Mouse (Mus musculus): ENCODE results near the gene Wdr83os. TPM values are rescaled to one million over a fixed set of nuclear protein-coding genes. Genes with fewer than 3 reads are reported as not detected.
A peak's percentile ranks its signal among the peaks of the same experiment; 100 is the strongest.
"Not testable (repeated sequence)": the region's sequence is repeated elsewhere in the genome, so short reads cannot be mapped to it uniquely, and the experiment has no call there.

Wdr83os gene
- total and polyA plus RNA-seq, 3 experiments: 77.5 to 142 (median 90.1) TPM

DNA sequence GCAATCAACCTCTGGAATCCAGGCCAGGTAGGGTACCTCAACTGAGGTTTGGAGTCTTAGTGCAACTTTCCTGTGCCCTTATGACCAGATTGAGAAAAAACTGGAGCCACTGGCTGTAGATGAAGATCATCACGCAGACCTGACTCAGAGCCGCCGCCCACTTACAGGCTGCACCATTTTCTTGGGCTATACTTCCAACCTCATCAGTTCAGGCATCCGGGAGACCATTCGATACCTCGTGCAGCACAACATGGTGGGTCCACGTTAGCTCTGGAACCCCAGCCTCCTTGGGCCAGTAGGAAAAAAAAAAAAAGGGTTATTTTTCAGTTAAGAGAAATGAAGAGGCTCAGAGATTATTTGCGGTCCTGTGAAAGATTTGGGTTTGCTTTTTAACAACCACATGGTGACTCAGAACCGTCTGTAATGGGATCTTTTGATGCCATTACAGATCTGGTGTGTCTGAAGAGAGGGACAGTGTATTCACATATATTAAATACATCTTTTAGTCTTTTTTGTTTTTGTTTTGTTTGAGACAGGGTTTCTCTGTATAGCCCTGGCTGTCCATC is 8.1 kb upstream of the Wdr83os start:
- DNase-seq: no peak

DNA sequence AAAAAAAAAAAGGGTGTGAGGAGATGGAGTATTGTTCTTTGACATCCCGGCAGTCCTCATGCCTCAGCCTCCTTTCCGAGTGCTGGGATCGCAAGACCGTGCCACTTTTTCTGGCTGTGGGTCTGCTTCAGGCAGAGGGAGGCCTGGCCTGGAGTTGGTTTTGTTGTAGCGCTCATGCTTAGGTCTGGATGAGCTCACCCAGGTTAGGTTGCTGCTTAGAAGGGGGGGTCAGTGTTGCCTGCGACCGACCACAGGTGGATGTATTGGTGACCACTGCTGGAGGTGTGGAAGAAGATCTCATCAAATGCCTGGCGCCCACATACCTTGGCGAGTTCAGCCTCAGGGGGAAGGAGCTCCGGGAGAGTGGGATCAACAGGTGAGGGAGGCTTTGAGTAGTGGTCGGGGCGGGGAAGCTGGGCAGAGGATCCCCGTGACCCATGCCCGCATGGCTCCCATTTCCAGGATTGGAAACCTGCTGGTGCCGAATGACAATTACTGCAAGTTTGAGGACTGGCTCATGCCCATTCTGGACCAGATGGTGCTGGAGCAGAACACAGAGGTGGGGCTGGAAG is 7.4 kb upstream of the Wdr83os start:
- no peak for DNase-seq

DNA sequence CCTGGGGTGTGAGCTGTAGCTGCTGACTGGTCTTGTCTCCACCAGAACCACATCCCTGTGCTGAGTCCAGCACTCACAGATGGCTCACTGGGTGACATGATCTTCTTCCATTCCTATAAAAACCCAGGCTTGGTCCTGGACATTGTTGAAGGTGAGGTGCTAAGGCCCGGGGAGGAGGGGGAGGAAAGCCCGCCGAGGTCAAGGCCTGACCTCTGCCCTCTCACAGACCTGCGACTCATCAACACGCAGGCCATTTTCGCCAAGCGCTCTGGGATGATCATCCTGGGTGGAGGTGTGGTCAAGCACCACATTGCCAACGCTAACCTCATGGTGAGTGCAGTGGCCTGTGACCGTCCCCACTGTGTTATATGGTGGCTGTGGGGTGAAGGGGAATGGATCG is 6.4 kb upstream of the Wdr83os start:
- DNase-seq: no peak

DNA sequence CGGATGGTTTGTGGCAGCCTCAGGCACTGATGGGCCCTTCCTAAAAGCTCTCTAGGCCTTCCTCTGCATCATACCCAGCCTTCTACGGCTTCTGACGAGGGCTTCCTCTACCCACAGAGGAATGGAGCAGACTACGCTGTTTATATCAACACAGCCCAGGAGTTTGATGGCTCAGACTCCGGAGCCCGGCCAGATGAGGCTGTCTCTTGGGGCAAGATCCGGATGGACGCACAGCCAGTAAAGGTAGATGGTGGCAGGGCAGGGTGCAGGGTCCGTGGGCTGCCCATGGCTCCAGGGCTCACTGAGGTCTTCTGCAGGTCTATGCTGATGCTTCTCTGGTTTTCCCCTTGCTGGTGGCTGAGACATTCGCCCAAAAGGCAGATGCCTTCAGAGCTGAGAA is 5.9 kb upstream of the Wdr83os start:
- no peak for DNase-seq

DNA sequence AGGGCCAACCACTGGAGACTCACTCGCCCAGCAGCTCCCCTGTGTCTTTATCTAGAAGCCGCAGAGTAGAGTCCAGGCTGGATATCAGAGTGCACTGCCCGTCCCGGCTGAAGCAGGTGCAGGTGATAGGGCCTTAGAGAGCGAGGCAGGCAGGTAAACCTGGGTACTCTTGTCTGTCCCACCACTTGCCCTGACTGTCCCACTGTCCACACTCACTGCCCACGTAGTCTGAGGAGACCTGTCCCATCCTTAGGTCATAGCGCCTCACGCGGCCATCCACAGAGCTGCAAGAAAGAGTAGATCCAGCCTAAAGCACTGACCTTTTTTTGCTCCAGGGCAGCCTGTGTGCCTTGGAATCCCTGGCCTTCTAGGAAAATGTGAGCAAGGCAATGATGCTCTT is 4.5 kb upstream of the Wdr83os start:
- peak; percentile 54 for DNase-seq

DNA sequence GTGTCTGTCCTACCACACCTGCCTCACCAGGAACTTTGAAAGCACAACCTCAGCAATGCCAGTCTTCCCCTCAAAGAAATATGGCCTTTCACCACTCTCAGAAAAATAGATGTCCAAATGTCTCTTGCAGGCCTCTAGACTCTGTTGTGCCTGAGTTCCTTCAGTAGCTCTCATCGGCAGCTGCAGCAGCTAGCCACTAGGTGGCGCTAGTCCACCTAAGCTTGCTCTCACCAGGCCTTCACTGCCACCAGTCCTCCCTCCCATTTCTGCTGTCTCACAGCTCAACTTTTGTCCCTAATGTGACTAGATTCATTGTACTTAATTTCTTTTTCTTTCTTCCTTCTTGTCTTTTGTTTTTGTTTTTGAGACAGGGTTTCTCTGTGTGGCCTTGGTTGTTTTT is 3.5 kb upstream of the Wdr83os start:
- peak; percentile 81 for DNase-seq

DNA sequence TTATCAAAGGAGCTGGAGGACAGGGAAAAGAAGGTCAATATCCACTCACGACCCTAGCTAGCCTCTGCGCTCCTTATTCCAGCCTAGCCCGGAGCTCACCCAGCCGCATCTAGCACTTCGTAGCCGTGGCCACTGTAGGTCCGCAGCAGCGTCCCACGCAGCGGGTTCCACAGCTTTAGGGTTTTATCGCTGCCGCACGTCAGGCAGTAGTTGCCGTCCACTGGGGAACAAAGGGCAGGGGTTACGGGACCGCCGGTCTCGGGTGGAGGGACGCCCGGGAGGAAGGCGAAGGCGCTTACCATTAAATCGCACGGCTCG is 367 bp upstream of the Wdr83os start:
- DNase-seq: no peak

DNA sequence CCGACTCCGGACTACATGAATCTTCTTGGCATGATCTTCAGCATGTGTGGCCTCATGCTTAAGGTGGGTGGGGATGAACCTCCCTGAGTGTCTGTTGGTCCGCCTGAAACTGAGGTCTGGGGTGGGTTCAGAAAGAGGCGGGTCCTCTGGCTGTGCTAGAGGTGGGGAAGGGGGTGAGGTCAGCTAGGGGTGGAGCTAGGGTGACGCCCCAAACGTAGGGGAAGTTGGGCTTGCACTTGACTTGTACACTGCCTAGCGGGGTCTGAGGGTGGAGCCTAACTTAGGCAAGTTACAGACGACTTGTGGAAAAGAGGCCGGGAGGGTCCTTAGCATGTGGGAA is 646 bp downstream of the Wdr83os start, which contains the start of gene Wdr83:
Wdr83 (minus strand) TSS at position 91 of the 340 bp plus-strand sequence.
- DNase-seq: peak; percentile 62

DNA sequence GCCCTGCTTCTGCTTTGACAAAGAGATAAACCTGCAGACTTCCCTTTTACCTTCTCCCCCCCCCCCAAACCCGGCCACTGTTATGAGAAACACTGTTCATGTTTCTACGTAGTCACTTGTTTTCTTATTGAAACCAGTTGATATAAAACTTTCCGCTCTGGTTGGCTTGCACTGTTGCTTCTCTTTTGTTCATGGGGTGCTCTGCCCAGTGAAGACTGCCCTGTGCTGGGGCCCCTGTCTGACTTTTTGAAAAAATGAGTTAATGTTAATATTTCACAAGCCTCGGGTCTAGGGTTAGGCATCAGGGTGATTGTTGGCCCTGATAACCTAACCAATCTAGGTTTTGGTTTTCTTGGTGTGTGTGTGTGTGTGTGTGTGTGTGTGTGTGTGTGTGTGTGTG is 1.6 kb downstream of the Wdr83os start:
- DNase-seq: not testable (repeated sequence)

DNA sequence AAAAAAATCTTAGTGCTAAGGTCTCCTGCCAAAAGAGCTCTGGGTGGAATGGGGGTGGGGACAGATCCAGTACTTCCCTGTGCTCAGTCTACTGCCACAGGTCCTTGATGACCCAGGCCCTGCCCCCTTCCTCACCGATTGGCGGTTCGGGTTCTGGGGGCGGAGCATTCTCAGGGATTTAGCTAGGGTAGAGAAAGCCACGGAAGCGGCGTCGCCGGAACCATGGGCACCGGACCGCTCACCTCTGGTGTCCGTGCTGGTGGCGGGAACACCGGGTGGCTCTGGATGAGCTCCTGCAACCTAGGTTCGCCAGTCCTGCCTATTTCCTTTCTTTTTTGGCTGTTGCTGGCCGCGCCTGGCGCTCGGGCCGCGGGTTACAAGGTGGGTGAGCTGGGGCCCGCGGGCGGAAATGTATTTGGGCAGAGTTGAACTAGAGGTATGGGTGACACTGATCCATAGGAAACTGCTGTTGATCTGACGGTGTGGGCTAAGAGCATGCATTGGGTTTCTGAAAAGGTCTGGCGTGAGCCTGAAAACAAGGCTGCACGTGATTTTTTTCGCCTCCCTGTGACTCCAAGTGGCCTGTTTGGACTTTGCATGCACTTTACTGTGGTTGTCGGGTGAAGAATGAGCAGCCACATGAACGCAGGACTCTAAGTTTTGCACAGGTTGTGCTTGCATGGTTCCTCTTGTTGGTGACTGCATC is 2.7 kb downstream of the Wdr83os start, which contains the start of gene Man2b1:
Man2b1 (plus strand) TSS at position 163 of the 706 bp plus-strand sequence.
- peak; percentile 96 for DNase-seq

DNA sequence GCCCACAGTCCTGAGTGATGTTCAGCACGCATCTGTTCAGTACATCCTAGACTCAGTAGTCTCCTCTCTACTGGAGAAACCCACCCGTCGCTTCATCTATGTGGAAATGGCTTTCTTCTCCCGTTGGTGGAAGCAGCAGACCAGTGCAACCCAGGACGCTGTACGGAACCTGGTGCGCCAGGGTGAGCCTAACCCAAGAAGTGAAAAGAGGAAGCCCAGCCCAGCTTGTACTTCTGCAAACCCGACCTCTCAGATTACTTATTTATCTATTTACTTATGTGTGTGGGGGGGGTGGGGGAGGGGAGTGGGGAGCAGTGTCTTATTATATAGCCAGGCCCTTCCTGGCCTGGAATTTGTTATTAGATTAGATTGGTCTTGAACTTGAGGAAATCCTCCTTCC is 4.1 kb downstream of the Wdr83os start:
- no peak for DNase-seq

DNA sequence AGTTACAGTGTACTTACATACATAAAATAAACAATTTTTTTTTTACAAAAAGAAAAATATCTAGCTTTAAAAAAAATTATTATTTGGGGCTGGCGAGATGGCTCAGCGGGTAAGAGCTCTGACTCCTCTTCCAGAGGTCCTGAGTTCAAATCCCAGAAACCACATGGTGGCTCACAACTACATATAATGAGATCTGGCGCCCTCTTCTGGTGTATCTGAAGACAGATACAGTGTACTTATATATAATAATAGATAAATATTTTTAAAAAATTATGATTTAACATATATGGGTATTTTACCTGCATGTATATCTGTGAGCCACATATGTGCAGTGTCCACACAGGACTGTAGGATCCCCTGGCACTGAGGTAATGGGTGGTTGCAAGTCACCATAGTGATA is 5.7 kb downstream of the Wdr83os start:
- DNase-seq: no peak

DNA sequence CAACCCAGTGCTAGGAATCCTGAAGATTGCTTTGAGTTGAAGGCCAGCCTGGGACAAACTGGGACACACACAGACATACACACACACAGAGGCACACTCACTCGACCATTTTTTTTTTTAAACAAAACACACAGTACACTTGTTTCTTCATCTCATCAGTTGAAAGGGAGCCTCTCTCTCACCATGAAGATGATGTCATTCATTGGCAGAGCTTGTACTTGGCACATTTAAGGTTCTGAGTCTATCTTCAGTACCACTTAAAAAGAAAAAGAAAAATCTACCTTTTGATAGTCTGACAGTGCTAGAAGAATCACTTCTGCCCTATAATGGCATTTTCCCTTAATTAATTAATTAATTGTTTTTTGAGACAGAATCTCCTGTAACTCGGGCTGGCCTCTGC is 8.2 kb downstream of the Wdr83os start:
- DNase-seq: no peak

DNA sequence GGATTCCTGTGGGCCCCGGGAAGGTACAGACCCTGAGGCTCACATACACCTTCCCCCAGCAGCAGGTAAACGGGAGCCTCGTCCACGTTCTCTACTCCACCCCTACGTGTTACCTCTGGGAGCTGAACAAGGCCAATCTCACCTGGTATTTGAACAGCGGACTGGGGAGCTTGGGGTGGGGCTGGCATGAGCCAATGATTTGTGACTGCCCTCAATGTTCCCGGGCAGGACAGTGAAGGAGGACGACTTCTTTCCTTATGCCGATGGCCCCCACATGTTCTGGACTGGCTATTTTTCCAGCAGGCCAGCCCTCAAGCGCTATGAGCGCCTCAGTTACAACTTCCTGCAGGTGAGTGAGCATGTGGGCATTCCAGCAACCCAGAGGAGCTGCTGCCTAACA is 10.3 kb downstream of the Wdr83os start:
- no peak for DNase-seq

DNA sequence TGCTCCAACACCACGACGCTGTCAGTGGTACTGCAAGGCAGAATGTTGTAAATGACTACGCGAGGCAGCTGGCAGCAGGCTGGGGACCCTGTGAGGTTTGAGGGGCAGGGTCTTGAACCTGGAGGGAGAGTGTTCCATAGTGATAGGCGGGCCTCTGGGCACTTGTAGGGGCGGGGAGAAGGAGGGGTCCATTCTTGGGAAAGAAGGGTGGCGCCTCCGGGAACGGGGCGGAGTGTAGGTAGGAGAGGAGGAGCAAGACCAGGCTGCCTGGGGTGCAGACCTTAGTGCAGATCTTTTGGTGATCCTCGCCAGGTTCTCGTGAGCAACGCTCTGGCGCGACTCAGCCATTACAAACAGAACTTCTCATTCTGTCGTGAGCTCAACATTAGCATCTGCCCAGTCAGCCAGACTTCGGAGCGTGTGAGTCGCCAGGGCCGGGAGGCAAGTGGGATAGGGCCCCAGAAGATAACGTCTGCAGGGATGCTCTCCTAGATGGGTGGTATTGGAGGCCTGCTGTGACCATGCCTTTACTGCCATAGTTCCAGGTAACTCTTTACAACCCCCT is 11.1 kb downstream of the Wdr83os start:
- no peak for DNase-seq

DNA sequence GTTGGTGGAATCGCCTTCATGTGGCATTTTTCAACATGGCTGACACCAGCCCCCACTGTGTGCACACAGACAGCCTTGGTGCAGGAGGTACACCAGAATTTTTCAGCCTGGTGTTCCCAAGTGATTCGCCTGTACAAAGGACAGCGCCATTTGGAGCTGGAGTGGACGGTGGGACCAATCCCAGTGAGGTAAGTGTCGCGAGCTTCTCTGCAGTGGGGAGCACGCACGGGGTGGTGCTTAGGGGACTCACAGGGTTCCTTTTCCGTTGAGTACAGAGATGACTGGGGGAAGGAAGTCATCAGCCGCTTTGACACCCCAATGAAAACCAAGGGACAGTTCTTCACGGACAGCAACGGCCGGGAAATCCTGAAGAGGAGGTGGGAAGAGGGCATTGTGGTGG is 14.5 kb downstream of the Wdr83os start:
- no peak for DNase-seq

DNA sequence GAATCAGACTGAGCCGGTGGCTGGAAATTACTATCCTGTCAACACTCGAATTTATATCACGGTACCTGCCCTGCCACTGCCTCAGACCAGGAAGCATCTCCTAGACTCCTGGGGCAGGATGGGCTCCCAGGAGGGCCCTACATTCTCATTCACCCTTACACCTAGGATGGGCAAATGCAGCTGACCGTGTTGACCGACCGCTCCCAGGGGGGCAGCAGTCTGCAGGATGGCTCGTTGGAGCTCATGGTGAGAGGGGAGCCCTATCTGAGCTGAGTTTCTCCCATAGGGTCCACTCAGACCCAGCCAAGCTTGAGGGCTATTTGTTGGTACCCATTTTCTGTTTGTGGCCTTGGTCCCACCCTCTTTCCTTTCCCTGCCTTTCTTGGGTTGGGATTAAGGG is 15.0 kb downstream of the Wdr83os start:
- DNase-seq: no peak

DNA sequence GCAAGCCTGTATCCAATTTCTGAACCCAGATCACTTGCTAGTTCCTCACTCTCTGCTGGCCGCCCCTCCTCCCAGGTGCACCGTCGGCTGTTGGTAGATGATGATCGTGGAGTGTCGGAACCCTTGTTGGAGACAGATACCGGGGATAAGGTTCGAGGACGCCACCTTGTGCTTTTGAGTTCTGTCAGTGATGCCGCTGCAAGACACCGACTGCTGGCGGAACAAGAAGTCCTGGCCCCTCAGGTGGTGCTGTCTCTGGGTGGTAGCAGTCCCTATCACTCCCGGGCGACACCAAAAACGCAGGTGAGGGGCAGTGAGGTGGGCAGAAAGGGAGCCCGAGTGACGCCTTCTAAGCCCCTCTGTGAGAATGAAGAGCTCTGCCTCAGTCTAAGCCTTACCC is 15.7 kb downstream of the Wdr83os start:
- no peak for DNase-seq

DNA sequence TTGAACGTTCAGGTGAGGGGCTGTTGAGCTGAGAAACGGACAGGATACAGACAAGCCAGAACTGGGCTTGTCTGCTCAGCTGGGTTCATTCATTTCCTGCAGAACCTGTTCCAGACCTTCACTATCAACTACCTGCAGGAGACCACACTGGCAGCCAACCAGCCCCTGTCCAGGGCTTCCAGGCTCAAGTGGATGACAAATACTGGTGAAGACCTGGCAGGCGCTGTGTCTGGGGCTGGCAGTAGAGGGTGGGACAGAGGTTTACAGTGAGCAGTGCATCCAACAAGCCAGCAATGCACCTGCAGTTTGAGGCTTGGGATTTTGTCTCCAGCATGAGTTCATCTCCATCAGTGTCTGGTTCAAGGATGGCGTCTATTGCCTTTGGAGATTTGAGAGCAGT is 16.3 kb downstream of the Wdr83os start:
- no peak for DNase-seq

DNA sequence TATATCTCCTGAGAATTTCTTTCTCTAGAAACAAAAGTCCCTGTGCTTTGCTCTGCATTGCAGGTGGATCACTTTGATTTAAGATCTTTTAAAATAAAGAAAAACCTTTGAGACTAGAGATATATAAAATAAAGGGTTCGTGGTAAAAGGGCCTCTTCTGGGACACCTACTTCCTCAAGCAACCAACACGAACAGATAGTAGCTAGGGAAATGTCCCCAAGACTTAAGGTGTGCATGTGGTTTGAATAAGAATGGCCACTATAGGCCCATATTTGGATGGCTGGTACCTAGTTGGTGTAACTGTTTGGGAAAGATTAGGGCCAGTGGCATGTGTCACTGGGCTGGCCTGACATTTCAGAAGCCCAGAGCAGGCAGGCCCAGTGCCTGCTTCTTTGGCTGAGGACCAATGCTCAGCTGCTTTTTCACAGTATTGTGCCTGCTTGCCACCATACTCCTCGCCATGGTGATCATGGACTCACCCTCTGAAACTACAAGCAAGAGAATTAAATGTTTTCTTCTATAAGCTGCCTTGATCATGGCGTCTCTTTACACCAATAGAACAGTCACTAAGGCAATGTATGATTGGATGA is 19.6 kb downstream of the Wdr83os start:
- DNase-seq: no peak

DNA sequence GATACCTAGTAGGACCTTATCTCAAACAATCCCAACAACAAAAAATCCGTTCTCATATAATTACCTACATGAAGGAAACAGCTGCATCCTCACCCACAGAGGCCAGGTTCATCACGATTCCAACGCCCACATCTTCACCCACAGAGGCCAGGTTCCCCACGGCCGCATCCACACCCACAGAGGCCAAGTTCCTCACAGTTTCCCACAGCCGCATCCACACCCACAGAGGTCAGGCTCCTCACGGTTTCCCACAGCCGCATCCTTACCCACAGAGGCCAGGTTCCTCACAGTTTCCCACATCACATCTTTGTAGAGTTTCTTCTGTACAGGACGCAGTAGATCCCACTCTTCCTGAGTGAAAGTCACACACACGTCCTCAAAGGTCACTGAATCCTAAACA is 32.7 kb downstream of the Wdr83os start:
- DNase-seq: no peak

DNA sequence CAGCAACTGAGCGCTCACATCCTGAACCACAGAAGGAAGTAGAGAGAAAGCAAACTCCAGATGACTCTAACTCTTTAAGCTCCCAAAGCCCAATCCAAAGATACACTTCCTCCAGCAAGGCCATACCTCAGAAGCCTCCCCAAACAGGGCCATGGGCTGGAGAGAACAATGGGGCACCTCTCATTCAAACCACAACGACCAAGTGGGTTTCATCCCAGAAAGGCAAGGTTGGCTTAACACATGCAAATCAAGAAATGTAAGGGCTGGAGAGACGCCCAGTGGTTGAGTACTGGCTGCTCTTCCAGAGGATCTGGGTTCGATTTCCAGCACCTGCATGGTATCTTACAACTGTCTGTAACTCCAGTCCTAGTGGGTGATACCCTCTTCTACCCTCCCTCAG is 35.0 kb downstream of the Wdr83os start:
- no peak for DNase-seq

DNA sequence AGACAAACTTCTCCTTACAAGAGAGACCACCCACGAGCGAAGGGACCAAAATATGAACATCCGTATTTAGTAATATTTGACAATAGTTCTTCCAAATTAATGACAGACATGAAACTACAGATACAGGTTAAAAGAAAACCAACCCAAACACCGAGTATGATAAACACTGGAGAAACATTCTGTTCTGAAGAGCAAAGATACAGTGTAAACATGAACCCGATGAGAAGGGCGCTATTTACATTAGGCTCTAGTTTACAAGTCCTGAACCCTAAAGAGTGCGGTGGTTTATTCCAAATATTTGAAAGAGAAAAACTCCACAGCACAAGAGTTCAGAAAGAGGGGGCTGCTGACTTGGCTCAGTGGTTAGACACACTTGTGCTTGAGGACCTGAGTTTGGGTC is 36.4 kb downstream of the Wdr83os start:
- DNase-seq: no peak
